Mouse (Mus musculus) heart, embryonic 12.5 days (tissue): ENCODE results near the gene Cd70. TPM values are rescaled to one million over a fixed set of nuclear protein-coding genes. Genes with fewer than 3 reads are reported as not detected.
"Not testable (repeated sequence)": the region's sequence is repeated elsewhere in the genome, so short reads cannot be mapped to it uniquely, and the experiment has no call there.

Experiments
- ATAC-seq: fragments of 200-750 bp; cut with Nextera tagmentation; 2 replicates; pipeline ENCODE4 v1.8.0; 2017; ENCODE audit warnings: moderate TSS enrichment, moderate library complexity; ENCODE audit not compliant: insufficient number of reproducible peaks, low FRiP score
- H3K27ac ChIP-seq: fragments of 300-500 bp; sonication (generic); 2 replicates; pipeline ENCODE4 v1.5.1; 2016; ENCODE audit warnings: mild to moderate bottlenecking, moderate library complexity; ENCODE audit not compliant: poor library complexity, severe bottlenecking
- H3K27me3 ChIP-seq: fragments of 300-500 bp; sonication (generic); replicated peaks from 2 replicates; pipeline ENCODE4 v1.6.1; 2016; ENCODE audit warnings: mild to moderate bottlenecking, moderate library complexity
- H3K36me3 ChIP-seq: fragments of 300-500 bp; sonication (generic); 2 replicates; pipeline ENCODE4 v1.6.1; 2016; ENCODE audit warnings: mild to moderate bottlenecking, moderate library complexity
- H3K4me1 ChIP-seq: fragments of 300-500 bp; sonication (generic); replicated peaks from 2 replicates; pipeline ENCODE4 v1.6.1; 2016; ENCODE audit warnings: mild to moderate bottlenecking
- H3K4me2 ChIP-seq: fragments of 300-500 bp; sonication (generic); 2 replicates; pipeline ENCODE4 v1.6.1; 2016; ENCODE audit warnings: mild to moderate bottlenecking, moderate library complexity
- H3K4me3 ChIP-seq: fragments of 300-500 bp; sonication (generic); 2 replicates; pipeline ENCODE4 v1.5.1; 2016; ENCODE audit warnings: mild to moderate bottlenecking
- H3K9ac ChIP-seq: fragments of 300-500 bp; sonication (generic); 2 replicates; pipeline ENCODE4 v1.6.1; 2016; ENCODE audit warnings: mild to moderate bottlenecking, moderate library complexity
- H3K9me3 ChIP-seq: fragments of 300-500 bp; sonication (generic); replicated peaks from 2 replicates; pipeline ENCODE4 v1.6.1; 2016; ENCODE audit warnings: mild to moderate bottlenecking, moderate library complexity
- WGBS: fragments of 180-500 bp; shearing (Covaris S2); methylation state at CpG from one replicate; pipeline ENCODE4 v1.1.7; 2016; 5-methylcytosine and 5-hydroxymethylcytosine counted together
- polyA plus RNA-seq: library from polyadenylated mRNA; unstranded; fragments of >200 nt; fragmentation: Nextera tagmentation; extraction: Ambion mirVana; gene quantifications from 2 replicates; pipeline ENCODE4 v1.2.1, GENCODE M21; 2016

Gene Cd70
- polyA plus RNA-seq, 1 experiment from 2014 or later, result not detected

GRCm38 (mm10) chr17:57134021-57134420 lies 15.6 kb downstream of the Cd70 start:
- H3K4me2 ChIP-seq, H3K36me3 ChIP-seq: not testable (repeated sequence)
- 6% methylated on average over 3 of the region's 3 CpGs for WGBS

GRCm38 (mm10) chr17:57131793-57132192 lies 17.8 kb downstream of the Cd70 start:
- Histone ChIP-seq H3K4me3 (no peak overlapping the region), H3K27ac (no peak overlapping the region), H3K4me1 (no peaks in the 10 kb centered on the region), H3K36me3 (no peaks in the 10 kb centered on the region), H3K9ac (no peak overlapping the region), H3K9me3 (no peaks in the 10 kb centered on the region), H3K27me3 (0 out of 2 replicates have a peak, but pooled peaks cover 13% of the 10 kb centered on the region), H3K4me2 (no peak overlapping the region)
- no peak for ATAC-seq
- WGBS, result 80% methylated on average over 1 of the region's 1 CpGs

More at GRCm38 (mm10) chr17:57134021-57134420, 15.6 kb downstream of the Cd70 start:
- H3K9me3 ChIP-seq, H3K4me3 ChIP-seq, ATAC-seq, H3K27ac ChIP-seq, H3K9ac ChIP-seq, H3K4me1 ChIP-seq: not testable (repeated sequence)
- H3K27me3 ChIP-seq, result peaks cover 13% of the 10 kb centered on the region; the same call in 1 of the 2 replicates

GRCm38 (mm10) chr17:57125853-57126622 lies 23.5 kb downstream of the Cd70 start:
- 53% methylated on average over 3 of the region's 3 CpGs for WGBS
- Histone ChIP-seq H3K9me3 (no peaks in the 10 kb centered on the region), H3K27ac (no peak overlapping the region), H3K36me3 (no peaks in the 10 kb centered on the region), H3K27me3 (0 out of 2 replicates have a peak, but pooled peaks cover 3% of the 10 kb centered on the region), H3K9ac (no peak overlapping the region), H3K4me3 (no peak overlapping the region), H3K4me1 (no peaks in the 10 kb centered on the region), H3K4me2 (no peak overlapping the region)
- no peak for ATAC-seq

GRCm38 (mm10) chr17:57124792-57125191 lies 24.8 kb downstream of the Cd70 start:
- H3K4me2 ChIP-seq, result no peak overlapping the region
- 78% methylated on average over 4 of the region's 4 CpGs for WGBS
- H3K27me3 ChIP-seq, result 0 out of 2 replicates have a peak, but pooled peaks cover 3% of the 10 kb centered on the region
- no peak for ATAC-seq
- no peaks in the 10 kb centered on the region for H3K4me1 ChIP-seq
- no peaks in the 10 kb centered on the region for H3K36me3 ChIP-seq
- H3K9me3 ChIP-seq, result no peaks in the 10 kb centered on the region
- no peak overlapping the region for H3K4me3 ChIP-seq
- no peak overlapping the region for H3K9ac ChIP-seq
- H3K27ac ChIP-seq, result no peak overlapping the region

- Histone ChIP-seq H3K4me2 (no peak overlapping the region), H3K9ac (no peak overlapping the region), H3K27me3 (0 out of 2 replicates have a peak, but pooled peaks cover 3% of the 10 kb centered on the region), H3K4me3 (no peak overlapping the region), H3K36me3 (no peaks in the 10 kb centered on the region), H3K27ac (no peak overlapping the region), H3K9me3 (no peaks in the 10 kb centered on the region), H3K4me1 (no peaks in the 10 kb centered on the region)
- WGBS, result 82% methylated on average over 11 of the region's 11 CpGs
- no peak for ATAC-seq
Observed at GRCm38 (mm10) chr17:57123192-57124118, 26.1 kb downstream of the Cd70 start.

GRCm38 (mm10) chr17:57121856-57122255 lies 27.7 kb downstream of the Cd70 start:
- 72% methylated on average over 2 of the region's 2 CpGs for WGBS
- H3K9ac ChIP-seq, result no peak overlapping the region
- no peak overlapping the region for H3K27ac ChIP-seq
- H3K4me1 ChIP-seq, result no peaks in the 10 kb centered on the region
- no peak for ATAC-seq
- 0 out of 2 replicates have a peak, but pooled peaks cover 3% of the 10 kb centered on the region for H3K27me3 ChIP-seq
- no peaks in the 10 kb centered on the region for H3K36me3 ChIP-seq
- no peak overlapping the region for H3K4me3 ChIP-seq
- H3K9me3 ChIP-seq, result no peaks in the 10 kb centered on the region
- no peak overlapping the region for H3K4me2 ChIP-seq

GRCm38 (mm10) chr17:57118524-57119349 lies 30.8 kb downstream of the Cd70 start:
- Histone ChIP-seq H3K4me3 (no peak overlapping the region), H3K4me2 (peak overlapping the region; percentile 44), H3K27me3 (no peaks in the 10 kb centered on the region; the same call in 1 of the 2 replicates), H3K9me3 (no peaks in the 10 kb centered on the region), H3K36me3 (no peaks in the 10 kb centered on the region), H3K9ac (no peak overlapping the region), H3K4me1 (no peaks in the 10 kb centered on the region), H3K27ac (no peak overlapping the region)
- 3% methylated on average over 11 of the region's 11 CpGs for WGBS
- ATAC-seq, result peak; percentile 80

- WGBS, result 69% methylated on average over 2 of the region's 2 CpGs
- no peaks in the 10 kb centered on the region for H3K9me3 ChIP-seq
- ATAC-seq, result no peak
Observed at GRCm38 (mm10) chr17:57116801-57117200, 32.8 kb downstream of the Cd70 start.

GRCm38 (mm10) chr17:57112768-57113474 lies 36.7 kb downstream of the Cd70 start:
- no peak overlapping the region for H3K27ac ChIP-seq
- H3K27me3 ChIP-seq, result no peaks in the 10 kb centered on the region; the same call in 1 of the 2 replicates
- peaks cover 8% of the 10 kb centered on the region; the same call in 1 of the 2 replicates for H3K4me1 ChIP-seq
- no peak overlapping the region for H3K4me2 ChIP-seq
- 80% methylated on average over 10 of the region's 10 CpGs for WGBS
- no peak for ATAC-seq
- no peak overlapping the region for H3K4me3 ChIP-seq
- H3K36me3 ChIP-seq, result no peaks in the 10 kb centered on the region
- no peak overlapping the region for H3K9ac ChIP-seq
- no peaks in the 10 kb centered on the region for H3K9me3 ChIP-seq

More at GRCm38 (mm10) chr17:57116801-57117200, 32.8 kb downstream of the Cd70 start:
- no peak overlapping the region for H3K4me2 ChIP-seq
- H3K27ac ChIP-seq, result no peak overlapping the region
- no peaks in the 10 kb centered on the region for H3K36me3 ChIP-seq
- H3K9ac ChIP-seq, result no peak overlapping the region
- no peaks in the 10 kb centered on the region; the same call in 1 of the 2 replicates for H3K27me3 ChIP-seq
- no peak overlapping the region for H3K4me3 ChIP-seq
- H3K4me1 ChIP-seq, result no peaks in the 10 kb centered on the region

- ATAC-seq, result no peak
- peaks cover 9% of the 10 kb centered on the region; the same call in 1 of the 2 replicates for H3K4me1 ChIP-seq
- no peaks in the 10 kb centered on the region; the same call in 1 of the 2 replicates for H3K27me3 ChIP-seq
Observed at GRCm38 (mm10) chr17:57110005-57110404, 39.6 kb downstream of the Cd70 start.

More at GRCm38 (mm10) chr17:57110005-57110404, 39.6 kb downstream of the Cd70 start:
- no peaks in the 10 kb centered on the region for H3K9me3 ChIP-seq
- no peak overlapping the region for H3K4me2 ChIP-seq
- H3K36me3 ChIP-seq, result no peaks in the 10 kb centered on the region
- H3K4me3 ChIP-seq, result no peak overlapping the region
- no peak overlapping the region for H3K27ac ChIP-seq
- WGBS, result 76% methylated on average over 1 of the region's 1 CpGs
- H3K9ac ChIP-seq, result no peak overlapping the region
